Mouse (Mus musculus): ENCODE results near the gene Gnl2. TPM values are rescaled to one million over a fixed set of nuclear protein-coding genes. Genes with fewer than 3 reads are reported as not detected.

Gene Gnl2
- polyA plus RNA-seq, 1 experiment = 18.3 TPM

DNA sequence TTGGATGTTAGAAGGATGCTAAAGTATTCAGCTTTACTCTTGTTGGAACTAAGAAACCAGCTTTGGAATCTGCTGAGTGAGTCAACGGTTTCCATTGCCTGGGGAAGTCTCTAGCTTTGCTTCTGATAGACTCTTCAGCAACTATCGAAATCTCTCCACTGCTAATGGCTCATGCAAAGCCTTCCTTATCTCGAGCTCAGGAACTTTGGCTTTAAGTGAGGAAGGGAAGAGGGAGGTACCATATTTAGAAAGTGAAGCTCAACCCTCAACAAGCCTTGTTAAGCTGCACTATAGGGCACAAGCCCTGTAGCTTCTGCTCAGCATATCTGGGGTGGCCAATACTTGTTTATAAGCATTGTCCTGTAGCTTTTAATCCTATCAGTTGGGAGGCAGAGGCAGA lies 40.9 kb downstream of the Gnl2 start:
- no peak overlapping the region for H3K4me3 ChIP-seq (ENCODE audit: control insufficient read depth, insufficient read depth, low read length)

DNA sequence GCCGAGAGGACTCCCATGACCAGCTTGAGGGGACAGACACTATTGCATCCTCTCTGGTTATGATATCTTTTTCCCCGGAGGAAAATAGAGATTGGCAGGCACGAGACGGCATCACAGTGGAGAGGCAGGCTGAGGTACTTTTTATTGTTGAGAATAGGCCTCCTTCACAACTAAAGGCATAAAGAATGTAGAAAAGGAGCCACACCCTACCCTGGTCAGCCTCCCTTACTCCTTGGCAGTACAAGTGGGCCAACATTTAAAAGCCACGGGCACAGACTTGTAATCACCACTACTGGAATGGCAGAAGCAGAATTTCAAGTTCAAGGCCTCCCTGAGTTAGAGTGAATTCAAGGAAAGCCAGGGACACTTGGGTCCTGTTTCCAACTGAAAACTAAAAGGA lies 41.6 kb downstream of the Gnl2 start:
- DNase-seq = no peak
- no peak overlapping the region for H3K4me3 ChIP-seq (ENCODE audit: control insufficient read depth, insufficient read depth, low read length)
- WGBS = 92% methylated on average over 5 of the region's 5 CpGs
- H3K36me3 ChIP-seq (ENCODE audit: control insufficient read depth, insufficient read depth, low read length) = peaks cover 17% of the 10 kb centered on the region
- no peaks in the 10 kb centered on the region for H3K27me3 ChIP-seq (ENCODE audit: control insufficient read depth, insufficient read depth, low read length)
- TF ChIP-seq CTCF (IDR thresholded peaks at IDR 0.05; ENCODE audit: borderline replicate concordance, control insufficient read depth, extremely low read depth, insufficient read depth, low read length, poor library complexity) (no peak), POLR2A (IDR thresholded peaks at IDR 0.05; ENCODE audit: control insufficient read depth, extremely low read depth, insufficient read depth, low read length, poor library complexity) (no peak)
- no peaks in the 10 kb centered on the region for H3K4me1 ChIP-seq (replicated peaks; ENCODE audit: control insufficient read depth, insufficient read depth, low read length)
- no peak overlapping the region for H3K27ac ChIP-seq (ENCODE audit: control insufficient read depth, insufficient read depth, low read length)

More for the DNA sequence above, 40.9 kb downstream of the Gnl2 start:
- H3K4me1 ChIP-seq (replicated peaks; ENCODE audit: control insufficient read depth, insufficient read depth, low read length) = no peaks in the 10 kb centered on the region
- no peaks in the 10 kb centered on the region for H3K27me3 ChIP-seq (ENCODE audit: control insufficient read depth, insufficient read depth, low read length)
- WGBS = 81% methylated on average over 3 of the region's 3 CpGs
- H3K27ac ChIP-seq (ENCODE audit: control insufficient read depth, insufficient read depth, low read length) = no peak overlapping the region
- no peak for DNase-seq
- H3K36me3 ChIP-seq (ENCODE audit: control insufficient read depth, insufficient read depth, low read length) = peaks cover 23% of the 10 kb centered on the region
- TF ChIP-seq CTCF (IDR thresholded peaks at IDR 0.05; ENCODE audit: borderline replicate concordance, control insufficient read depth, extremely low read depth, insufficient read depth, low read length, poor library complexity) (no peak), POLR2A (IDR thresholded peaks at IDR 0.05; ENCODE audit: control insufficient read depth, extremely low read depth, insufficient read depth, low read length, poor library complexity) (no peak)

DNA sequence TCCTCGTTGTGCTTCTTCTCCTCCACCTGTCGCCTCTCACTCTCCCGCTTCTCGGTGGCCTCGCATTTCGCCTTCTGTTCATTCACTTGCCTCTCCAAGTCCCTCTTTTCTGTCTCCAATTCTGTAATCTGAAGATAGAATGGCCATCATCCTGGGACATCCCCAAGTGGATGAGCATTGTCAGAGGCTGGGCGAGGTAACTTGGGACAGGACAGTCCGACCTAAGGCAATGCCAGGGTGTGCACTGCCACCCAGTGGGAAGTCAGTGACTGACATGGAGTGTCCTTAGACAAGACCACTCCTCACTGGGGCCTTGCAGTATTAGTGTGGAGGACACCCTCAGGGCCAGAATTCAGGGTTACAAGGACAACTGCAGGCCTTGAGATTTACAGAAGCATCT lies 42.6 kb downstream of the Gnl2 start:
- H3K27me3 ChIP-seq (ENCODE audit: control insufficient read depth, insufficient read depth, low read length) = no peaks in the 10 kb centered on the region
- peak; percentile 48 for DNase-seq
- no peak overlapping the region for H3K27ac ChIP-seq (ENCODE audit: control insufficient read depth, insufficient read depth, low read length)
- H3K36me3 ChIP-seq (ENCODE audit: control insufficient read depth, insufficient read depth, low read length) = peaks cover 7% of the 10 kb centered on the region
- 9% methylated on average over 8 of the region's 8 CpGs for WGBS
- H3K4me3 ChIP-seq (ENCODE audit: control insufficient read depth, insufficient read depth, low read length) = no peak overlapping the region
- no peaks in the 10 kb centered on the region for H3K4me1 ChIP-seq (replicated peaks; ENCODE audit: control insufficient read depth, insufficient read depth, low read length)
- TF ChIP-seq POLR2A (IDR thresholded peaks at IDR 0.05; ENCODE audit: control insufficient read depth, extremely low read depth, insufficient read depth, low read length, poor library complexity) = no peak
- TF ChIP-seq CTCF (IDR thresholded peaks at IDR 0.05; ENCODE audit: borderline replicate concordance, control insufficient read depth, extremely low read depth, insufficient read depth, low read length, poor library complexity) = peak; percentile 56; the same call in 1 of the 2 replicates

DNA sequence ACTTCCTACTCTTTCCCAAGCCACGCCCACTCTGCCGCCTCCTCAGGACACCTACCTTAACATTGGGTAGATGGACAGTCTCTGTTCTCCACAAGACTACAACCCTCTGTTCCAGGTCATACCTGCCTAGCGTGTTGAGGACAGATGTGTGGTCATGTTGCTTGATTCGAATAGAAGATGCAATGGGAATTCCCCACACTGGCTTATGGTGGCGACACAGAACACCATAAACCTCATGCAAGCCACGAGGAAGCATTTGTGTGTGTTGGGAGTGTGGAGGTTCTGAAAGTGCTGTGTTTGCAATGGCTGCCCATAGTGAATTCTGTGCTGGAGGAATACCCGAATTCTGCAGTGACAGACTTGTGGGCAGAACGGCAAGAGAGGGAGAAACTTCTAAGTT lies 47.4 kb downstream of the Gnl2 start:
- Histone ChIP-seq H3K27ac (ENCODE audit: control insufficient read depth, insufficient read depth, low read length) (no peak overlapping the region), H3K36me3 (ENCODE audit: control insufficient read depth, insufficient read depth, low read length) (peaks cover 2% of the 10 kb centered on the region), H3K4me1 (replicated peaks; ENCODE audit: control insufficient read depth, insufficient read depth, low read length) (peaks cover 13% of the 10 kb centered on the region), H3K27me3 (ENCODE audit: control insufficient read depth, insufficient read depth, low read length) (no peaks in the 10 kb centered on the region), H3K4me3 (ENCODE audit: control insufficient read depth, insufficient read depth, low read length) (no peak overlapping the region)
- 59% methylated on average over 8 of the region's 8 CpGs for WGBS
- no peak for TF ChIP-seq CTCF (IDR thresholded peaks at IDR 0.05; ENCODE audit: borderline replicate concordance, control insufficient read depth, extremely low read depth, insufficient read depth, low read length, poor library complexity)
- no peak for TF ChIP-seq POLR2A (IDR thresholded peaks at IDR 0.05; ENCODE audit: control insufficient read depth, extremely low read depth, insufficient read depth, low read length, poor library complexity)
- DNase-seq = no peak

DNA sequence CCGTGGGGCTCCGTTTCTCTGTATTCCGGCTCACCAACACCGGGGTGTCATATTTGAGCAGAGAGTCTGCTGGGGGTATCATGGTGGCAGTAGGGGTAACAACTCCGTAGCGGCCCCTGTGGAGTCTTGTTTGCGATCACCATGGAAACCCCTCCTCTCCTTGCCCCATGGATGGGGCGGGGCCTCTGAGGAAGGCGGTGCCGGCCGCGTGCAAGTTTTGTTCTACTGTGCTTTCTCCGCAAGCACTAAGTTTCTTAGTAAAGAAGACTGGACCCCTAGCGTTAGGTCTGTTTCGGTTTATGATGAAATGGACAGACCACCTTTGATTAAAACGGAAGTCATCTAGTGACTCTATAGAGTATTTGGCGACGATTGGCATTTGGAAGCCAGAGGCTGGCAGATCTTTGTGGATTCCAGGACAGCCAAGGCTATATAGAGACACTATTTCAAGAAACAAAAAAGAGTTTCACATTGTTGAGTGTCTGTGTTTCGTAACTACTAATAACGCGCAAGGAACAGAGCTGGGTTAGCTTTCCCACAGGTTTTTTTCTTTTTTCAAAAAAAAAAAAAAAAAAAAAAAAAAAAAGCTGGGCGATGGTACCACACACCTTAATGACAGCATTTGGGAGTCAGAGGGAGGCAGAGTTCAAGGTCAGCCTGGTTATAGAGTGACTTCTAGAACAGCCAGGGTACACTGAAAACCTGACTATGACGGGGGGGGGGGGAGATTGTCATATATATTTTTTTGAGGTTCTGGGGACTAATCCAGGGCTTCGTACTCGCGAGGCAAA lies 49.3 kb downstream of the Gnl2 start, which contains the start of gene Dnali1:
Dnali1 (minus strand) TSS at position 187 of the 791 bp plus-strand sequence.
- no peaks in the 10 kb centered on the region for H3K27me3 ChIP-seq (ENCODE audit: control insufficient read depth, insufficient read depth, low read length)
- TF ChIP-seq CTCF (IDR thresholded peaks at IDR 0.05; ENCODE audit: borderline replicate concordance, control insufficient read depth, extremely low read depth, insufficient read depth, low read length, poor library complexity) = no peak
- no peak for TF ChIP-seq POLR2A (IDR thresholded peaks at IDR 0.05; ENCODE audit: control insufficient read depth, extremely low read depth, insufficient read depth, low read length, poor library complexity)
- peaks cover 13% of the 10 kb centered on the region for H3K36me3 ChIP-seq (ENCODE audit: control insufficient read depth, insufficient read depth, low read length)
- peak within 1 kb of the TSS; percentile 46 for H3K4me3 ChIP-seq (ENCODE audit: control insufficient read depth, insufficient read depth, low read length)
- H3K4me1 ChIP-seq (replicated peaks; ENCODE audit: control insufficient read depth, insufficient read depth, low read length) = peaks cover 13% of the 10 kb centered on the region
- WGBS = 7% methylated on average over 26 of the region's 26 CpGs
- H3K27ac ChIP-seq (ENCODE audit: control insufficient read depth, insufficient read depth, low read length) = no peak within 1 kb of the TSS
- DNase-seq = peak; percentile 64

DNA sequence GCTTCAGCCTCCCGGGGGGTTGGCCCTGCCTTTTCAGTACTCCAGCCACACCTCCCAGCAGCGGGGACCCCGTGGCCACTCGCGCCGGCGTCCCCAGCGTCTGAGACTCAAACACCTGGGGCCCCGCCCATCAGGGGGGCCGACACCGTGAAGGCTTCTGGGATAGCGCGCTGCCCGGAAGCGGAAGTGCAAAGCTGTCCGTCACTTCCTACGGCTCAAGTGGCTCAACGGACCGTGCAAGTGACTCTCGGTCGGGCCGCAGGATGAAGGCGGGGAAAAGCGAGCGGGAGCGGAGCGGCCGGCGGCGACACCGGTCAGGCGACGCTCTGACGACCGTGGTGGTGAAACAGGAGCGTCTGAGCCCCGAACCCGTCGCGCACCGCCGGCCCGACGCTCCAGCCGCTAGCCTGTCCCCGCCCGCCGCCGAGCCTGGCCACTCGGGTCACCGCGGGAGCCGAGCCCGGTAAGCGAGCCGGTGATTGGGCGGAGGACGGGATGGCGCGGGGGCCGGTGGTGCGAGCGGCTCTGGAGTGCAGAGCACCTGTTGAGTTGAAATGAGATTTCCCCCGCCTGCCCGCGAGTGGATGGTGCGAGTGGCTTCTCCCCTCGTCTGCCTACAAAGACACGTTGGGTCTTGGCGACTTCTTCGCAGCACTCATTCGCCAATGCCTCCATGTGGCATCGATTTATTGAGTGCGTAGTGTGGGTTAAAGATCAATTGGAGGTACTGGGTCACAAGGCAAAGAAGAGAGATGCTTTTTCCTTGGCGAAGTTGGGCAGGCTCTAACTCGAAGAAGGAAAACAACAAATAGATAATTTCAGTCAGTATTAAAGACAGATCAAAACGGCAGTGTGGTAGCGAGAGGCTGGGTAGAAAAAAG lies 50.3 kb downstream of the Gnl2 start, which contains the start of gene Snip1:
Snip1 (plus strand) TSS at position 183 of the 881 bp plus-strand sequence.
- H3K27me3 ChIP-seq (ENCODE audit: control insufficient read depth, insufficient read depth, low read length) = no peaks in the 10 kb centered on the region
- no peak within 1 kb of the TSS for H3K27ac ChIP-seq (ENCODE audit: control insufficient read depth, insufficient read depth, low read length)
- peaks cover 13% of the 10 kb centered on the region for H3K4me1 ChIP-seq (replicated peaks; ENCODE audit: control insufficient read depth, insufficient read depth, low read length)
- H3K4me3 ChIP-seq (ENCODE audit: control insufficient read depth, insufficient read depth, low read length) = peak within 1 kb of the TSS; percentile 46
- WGBS = under 1% methylated on average over 78 of the region's 78 CpGs
- peak; percentile 95 for DNase-seq
- H3K36me3 ChIP-seq (ENCODE audit: control insufficient read depth, insufficient read depth, low read length) = peaks cover 23% of the 10 kb centered on the region
- TF ChIP-seq CTCF (IDR thresholded peaks at IDR 0.05; ENCODE audit: borderline replicate concordance, control insufficient read depth, extremely low read depth, insufficient read depth, low read length, poor library complexity) (peak; percentile 20; the same call in 1 of the 2 replicates), POLR2A (IDR thresholded peaks at IDR 0.05; ENCODE audit: control insufficient read depth, extremely low read depth, insufficient read depth, low read length, poor library complexity) (peak; percentile 65; the same call in 1 of the 2 replicates)
